Mouse (Mus musculus): ENCODE data around the gene Tm2d1.

Gene Tm2d1

DNA sequence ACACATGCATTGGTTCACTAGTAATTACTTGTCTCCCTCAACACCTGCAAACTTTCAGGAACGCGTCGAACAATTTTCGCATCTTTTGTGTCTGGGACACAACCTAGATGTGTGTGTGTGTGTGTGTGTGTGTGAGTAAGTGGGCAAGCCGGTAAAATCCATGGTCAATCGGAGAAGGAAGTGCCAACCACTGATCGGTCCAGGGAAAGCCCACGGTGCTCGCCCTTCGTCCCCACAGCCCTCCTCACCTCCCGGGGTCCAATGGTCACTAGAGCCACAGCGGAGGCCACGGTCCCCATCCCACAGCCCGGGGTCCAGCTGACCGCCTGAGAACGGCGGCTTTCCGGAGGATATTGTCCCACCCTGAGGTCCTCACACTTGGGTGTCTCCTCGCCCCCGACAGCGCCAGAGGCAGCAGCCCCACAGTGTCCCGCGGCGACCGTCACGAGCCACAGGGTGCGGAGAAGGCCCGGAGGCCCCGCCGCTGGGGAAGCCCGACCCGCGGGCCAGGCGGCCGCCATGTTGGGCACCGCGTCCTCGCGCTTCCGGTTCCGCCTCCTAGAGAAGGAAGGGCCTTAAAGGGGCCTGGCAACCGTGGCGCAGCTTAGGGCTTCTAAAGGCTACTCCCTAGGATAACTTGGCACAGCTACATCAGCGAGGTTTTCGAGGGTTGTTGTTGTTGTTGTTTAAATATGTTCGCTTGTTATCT lies at the start of gene Tm2d1:
Tm2d1 (minus strand) TSS at position 591 of the 709 bp plus-strand sequence.
- CTCF ChIA-PET = interaction anchor here in 1 of 4 experiments (0.6 to 0.8 kb wide), 2 partner anchors 62 to 457 kb away, joined by 4 to 5 read pairs; no protein-coding TSS in a partner anchor
- POLR2A ChIA-PET = interaction anchor here in 2 of 4 experiments (0.6 to 1.9 kb wide), 2 partner anchors 13 to 540 kb away, joined by 3 to 6 read pairs; partner anchors contain the start of gene Patj (in 1 of the 2)

DNA sequence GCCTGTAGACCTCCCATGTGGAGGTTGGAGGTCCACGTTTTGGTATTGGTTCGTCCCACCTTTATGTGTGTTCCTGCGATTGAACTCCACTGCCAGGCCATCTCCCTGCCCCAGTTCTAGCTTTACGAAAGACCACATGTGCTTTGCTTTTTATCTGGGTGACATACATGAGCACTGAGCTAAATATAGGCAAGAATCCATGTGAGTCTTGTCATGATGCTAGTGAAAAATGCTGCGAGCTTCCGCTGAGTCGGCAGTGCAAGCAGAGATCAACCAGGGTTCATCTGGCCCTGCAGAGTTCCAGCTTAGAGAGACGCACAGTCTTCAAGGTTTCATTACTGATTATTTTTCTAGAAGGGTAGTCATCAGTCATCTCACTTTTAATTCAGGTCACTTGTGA lies 45.3 kb upstream of the Tm2d1 start:
- ChIA-PET POLR2A (no interaction called here), CTCF (no interaction called here)

DNA sequence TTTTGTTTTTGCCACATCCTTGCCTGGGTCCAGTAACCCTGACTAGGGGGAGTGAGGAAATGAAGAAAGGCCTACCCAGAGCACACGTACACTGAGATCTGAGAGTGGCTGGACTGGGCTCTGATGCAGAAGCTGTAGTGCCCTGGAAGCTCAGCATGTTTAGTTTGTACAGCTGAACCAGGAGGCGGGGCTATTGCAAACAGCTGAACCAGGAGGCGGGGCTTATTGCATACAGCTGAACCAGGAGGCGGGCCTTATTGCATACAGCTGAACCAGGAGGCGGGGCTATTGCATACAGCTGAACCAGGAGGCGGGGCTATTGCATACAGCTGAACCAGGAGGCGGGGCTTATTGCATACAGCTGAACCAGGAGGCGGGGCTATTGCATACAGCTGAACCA lies 32.0 kb upstream of the Tm2d1 start:
- ChIA-PET POLR2A (interaction anchor here in 1 of 4 experiments (0.7 kb wide), 2 partner anchors 41 to 92 kb away, joined by 3 read pairs; no protein-coding TSS in a partner anchor), CTCF (interaction anchor here in 1 of 4 experiments (0.7 kb wide), 1 partner anchor 36 kb away, joined by 6 read pairs; no protein-coding TSS in a partner anchor)

DNA sequence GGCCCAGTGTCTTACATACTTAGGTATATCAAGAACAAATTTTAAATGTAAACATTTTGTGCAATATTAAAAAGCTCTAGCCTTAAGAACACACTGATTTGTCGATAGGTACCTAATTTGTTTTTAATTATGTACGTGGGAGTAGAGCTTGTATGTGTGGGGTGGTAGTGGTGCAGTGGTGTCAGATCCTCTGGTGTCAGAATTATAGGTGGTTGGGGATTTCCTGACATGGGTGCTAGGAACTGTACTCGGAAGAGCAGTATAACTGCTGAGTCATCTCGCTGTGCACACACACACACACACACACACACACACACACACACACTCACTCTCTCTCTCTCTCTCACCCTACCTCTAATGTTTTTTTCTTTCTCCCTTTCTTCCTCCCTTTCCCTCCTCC lies 25.3 kb upstream of the Tm2d1 start:
- CTCF ChIA-PET = no interaction called here
- POLR2A ChIA-PET = interaction anchor here in 1 of 4 experiments (1.1 kb wide), 1 partner anchor 11 kb away, joined by 3 read pairs; no protein-coding TSS in a partner anchor

DNA sequence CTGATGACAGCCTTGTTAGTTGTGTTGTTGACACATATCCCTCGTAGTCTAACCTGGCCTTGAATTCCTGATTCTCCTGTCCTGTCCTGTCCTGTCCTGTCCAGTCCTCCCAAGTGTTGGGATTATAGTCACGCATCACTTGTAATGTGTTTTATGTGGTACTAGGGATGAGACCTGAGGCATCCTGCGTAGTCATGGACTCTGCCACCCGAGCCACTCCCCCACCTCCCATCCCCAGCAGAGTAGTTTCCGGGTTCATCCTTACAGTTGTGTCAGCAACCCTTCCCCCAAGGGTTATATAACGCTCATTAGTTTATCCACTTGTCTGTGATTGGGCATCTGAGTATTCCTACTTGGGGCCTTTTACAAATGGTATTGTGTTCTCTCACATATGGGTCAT lies 21.3 kb upstream of the Tm2d1 start:
- POLR2A ChIA-PET = interaction anchor here in 1 of 4 experiments (0.6 kb wide), 1 partner anchor 18 kb away, joined by 3 read pairs; no protein-coding TSS in a partner anchor
- CTCF ChIA-PET = interaction anchor here in 1 of 4 experiments (0.6 kb wide), 1 partner anchor 778 kb away, joined by 6 read pairs; no protein-coding TSS in a partner anchor

- ChIA-PET CTCF (no interaction called here), POLR2A (no interaction called here)
These were observed 20.4 kb upstream of the Tm2d1 start for GRCm38 (mm10) chr4:98403492-98403891.

- ChIA-PET CTCF (interaction anchor here in 2 of 4 experiments (0.6 to 1.2 kb wide), 3 partner anchors 301 to 1387 kb away, joined by 3 read pairs; no protein-coding TSS in a partner anchor), POLR2A (interaction anchor here in 2 of 4 experiments (0.7 to 1.1 kb wide), 2 partner anchors 326 to 1069 kb away, joined by 3 read pairs; no protein-coding TSS in a partner anchor)
These were observed 18.5 kb upstream of the Tm2d1 start for GRCm38 (mm10) chr4:98401584-98401962.

- CTCF ChIA-PET = interaction anchor here in 1 of 4 experiments (0.9 to 1.2 kb wide), 2 partner anchors 301 to 650 kb away, joined by 3 read pairs; no protein-coding TSS in a partner anchor
These were observed 17.9 kb upstream of the Tm2d1 start for GRCm38 (mm10) chr4:98400926-98401583.

GRCm38 (mm10) chr4:98395690-98396437 lies 12.8 kb upstream of the Tm2d1 start, which contains the start of gene Patj:
TSS of gene Patj (plus strand) at chr4:98395785.
- POLR2A ChIA-PET = interaction anchor here in 3 of 4 experiments (0.7 to 2.1 kb wide), 5 partner anchors 10 to 421 kb away, joined by 3 to 6 read pairs (median 3); partner anchors contain the start of gene Tm2d1 (in 1 of the 3)
- CTCF ChIA-PET = interaction anchor here in 1 of 4 experiments (0.5 kb wide), 1 partner anchor 527 kb away, joined by 3 read pairs; no protein-coding TSS in a partner anchor

More at GRCm38 (mm10) chr4:98400926-98401583, 17.9 kb upstream of the Tm2d1 start:
- POLR2A ChIA-PET = interaction anchor here in 2 of 4 experiments (0.7 to 1.1 kb wide), 2 partner anchors 327 to 1069 kb away, joined by 3 read pairs; no protein-coding TSS in a partner anchor

GRCm38 (mm10) chr4:98395346-98395689 lies 12.2 kb upstream of the Tm2d1 start:
- ChIA-PET POLR2A (interaction anchor here in 1 of 4 experiments (2.1 kb wide), 1 partner anchor 13 kb away, joined by 6 read pairs; the partner anchor contains the start of gene Tm2d1), CTCF (no interaction called here)

- POLR2A ChIA-PET = no interaction called here
These were observed 1.9 kb upstream of the Tm2d1 start for GRCm38 (mm10) chr4:98385036-98385435.

GRCm38 (mm10) chr4:98376943-98377342 lies 6.2 kb downstream of the Tm2d1 start:
- POLR2A ChIA-PET = interaction anchor here in 1 of 4 experiments (0.6 kb wide), 1 partner anchor 745 kb away, joined by 3 read pairs; no protein-coding TSS in a partner anchor
- CTCF ChIA-PET = no interaction called here

More at GRCm38 (mm10) chr4:98385036-98385435, 1.9 kb upstream of the Tm2d1 start:
- CTCF ChIA-PET = no interaction called here

- ChIA-PET POLR2A (no interaction called here), CTCF (interaction anchor here in 1 of 4 experiments (0.5 to 0.6 kb wide), 2 partner anchors 250 to 414 kb away, joined by 3 read pairs; no protein-coding TSS in a partner anchor)
These were observed 7.7 kb downstream of the Tm2d1 start for GRCm38 (mm10) chr4:98375401-98375800.

GRCm38 (mm10) chr4:98358034-98358809 lies 24.9 kb downstream of the Tm2d1 start:
- POLR2A ChIA-PET = no interaction called here

DNA sequence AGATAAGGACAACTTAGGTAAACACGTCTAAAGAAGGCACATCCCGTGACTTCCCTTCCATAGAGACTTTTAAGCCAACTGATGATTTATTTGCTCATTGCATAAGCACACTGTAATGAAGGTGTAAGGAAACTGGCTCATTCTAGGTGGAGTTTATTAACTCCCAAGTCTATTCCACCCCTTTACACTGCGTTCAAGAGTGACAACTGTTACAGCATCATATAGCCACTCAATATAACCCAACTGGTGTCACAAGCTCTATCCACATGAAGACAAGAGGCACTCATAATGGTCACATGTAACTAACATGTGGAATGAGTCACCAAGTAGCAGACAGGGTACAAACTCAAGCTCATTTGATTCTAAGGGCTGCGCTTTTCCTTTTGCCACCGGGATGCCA lies 34.5 kb downstream of the Tm2d1 start:
- CTCF ChIA-PET = no interaction called here
- POLR2A ChIA-PET = no interaction called here

More at GRCm38 (mm10) chr4:98358034-98358809, 24.9 kb downstream of the Tm2d1 start:
- CTCF ChIA-PET = no interaction called here

DNA sequence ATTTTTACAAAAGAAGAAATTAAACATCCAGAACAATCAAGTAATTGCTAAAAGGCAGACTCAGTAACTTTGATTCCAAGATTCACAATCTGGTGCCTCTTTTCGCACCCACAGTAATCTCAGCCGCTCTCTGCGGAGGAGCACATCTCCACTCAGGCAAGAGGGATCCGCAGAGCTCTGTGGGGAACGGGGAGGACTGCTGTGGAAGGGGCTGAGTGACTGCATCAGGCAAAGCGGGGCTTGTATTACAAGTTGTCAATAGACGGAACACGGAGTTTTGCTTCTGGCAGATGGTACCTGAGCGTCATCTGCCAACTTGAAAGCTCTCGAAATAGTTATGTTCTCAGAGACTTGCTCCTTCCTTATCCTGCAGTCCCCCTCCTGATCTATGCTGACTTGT lies 37.3 kb downstream of the Tm2d1 start:
- CTCF ChIA-PET = no interaction called here
- POLR2A ChIA-PET = no interaction called here

- ChIA-PET CTCF (no interaction called here), POLR2A (no interaction called here)
These were observed 43.0 kb downstream of the Tm2d1 start for GRCm38 (mm10) chr4:98339992-98340564.

Measured in embryonic stem cell, embryonic (primary cell).